Mouse (Mus musculus) MEL (cell line): ENCODE data around the gene Dpm1.

Experiments used
- CHD1 ChIP-seq: IDR thresholded peaks from 2 replicates; pipeline ENCODE4 v1.6.1; 2012; ENCODE audit warnings: low read depth, mild to moderate bottlenecking, inconsistent platforms, low read length, improper control_type of control experiment
- CHD2 ChIP-seq: IDR thresholded peaks from 2 replicates; pipeline ENCODE4 v1.6.1; 2011; ENCODE audit warnings: low read length, improper control_type of control experiment
- CTCF ChIP-seq, 3 experiments: IDR thresholded peaks in 2 of 3; conservative IDR thresholded peaks in 1 of 3; 2 replicates each; pipeline ENCODE4 v1.5.1; 2011 to 2012; ENCODE audit warnings: low read length in 3 of 3, low read depth in 2 of 3, mild to moderate bottlenecking in 2 of 3, improper control_type of control experiment in 1 of 3, inconsistent platforms in 1 of 3, mixed read lengths in 1 of 3, moderate library complexity in 1 of 3; ENCODE audit not compliant: control insufficient read depth in 1 of 3, insufficient read depth in 1 of 3, poor library complexity in 1 of 3, severe bottlenecking in 1 of 3
- E2F4 ChIP-seq: IDR thresholded peaks from 2 replicates; pipeline ENCODE4 v1.6.1; 2011; ENCODE audit warnings: low read depth, low read length, improper control_type of control experiment, borderline replicate concordance
- MAFK ChIP-seq: IDR thresholded peaks from 2 replicates; pipeline ENCODE4 v1.6.1; 2011; ENCODE audit warnings: low read depth, mild to moderate bottlenecking, low read length, improper control_type of control experiment, borderline replicate concordance
- MYC ChIP-seq: IDR thresholded peaks from 2 replicates; pipeline ENCODE4 v1.6.1; 2011; ENCODE audit warnings: low read depth, mild to moderate bottlenecking, low read length, improper control_type of control experiment, moderate library complexity
- NELFE ChIP-seq: IDR thresholded peaks from 2 replicates; pipeline ENCODE4 v1.6.1; 2011; ENCODE audit warnings: low read depth, low read length, improper control_type of control experiment
- POLR2A ChIP-seq, 2 experiments: IDR thresholded peaks; 2 replicates each; pipeline ENCODE4 v1.6.1; 2011 to 2012; ENCODE audit warnings: low read length in 2 of 2, mild to moderate bottlenecking in 2 of 2, control low read depth in 1 of 2, improper control_type of control experiment in 1 of 2, low read depth in 1 of 2, moderate library complexity in 1 of 2; ENCODE audit not compliant: control insufficient read depth in 1 of 2, insufficient read depth in 1 of 2, poor library complexity in 1 of 2
- POLR2AphosphoS2 ChIP-seq: IDR thresholded peaks from 2 replicates; pipeline ENCODE4 v1.6.1; 2011; ENCODE audit warnings: low read length, improper control_type of control experiment
- SIN3A ChIP-seq: IDR thresholded peaks from 2 replicates; pipeline ENCODE4 v1.6.1; 2012; ENCODE audit warnings: low read length, improper control_type of control experiment, inconsistent platforms
- ZC3H11A ChIP-seq: IDR thresholded peaks from 2 replicates; pipeline ENCODE4 v1.6.1; 2012; ENCODE audit warnings: low read depth, mild to moderate bottlenecking, inconsistent platforms, low read length, improper control_type of control experiment
- ZKSCAN1 ChIP-seq: IDR thresholded peaks from 2 replicates; pipeline ENCODE4 v1.6.1; 2012; ENCODE audit warnings: low read depth, mild to moderate bottlenecking, inconsistent platforms, low read length, improper control_type of control experiment, moderate library complexity
- ZMIZ1 ChIP-seq: IDR thresholded peaks from 2 replicates; pipeline ENCODE4 v1.6.1; 2012; ENCODE audit warnings: low read depth, mild to moderate bottlenecking, inconsistent platforms, low read length, improper control_type of control experiment, moderate library complexity

DNA sequence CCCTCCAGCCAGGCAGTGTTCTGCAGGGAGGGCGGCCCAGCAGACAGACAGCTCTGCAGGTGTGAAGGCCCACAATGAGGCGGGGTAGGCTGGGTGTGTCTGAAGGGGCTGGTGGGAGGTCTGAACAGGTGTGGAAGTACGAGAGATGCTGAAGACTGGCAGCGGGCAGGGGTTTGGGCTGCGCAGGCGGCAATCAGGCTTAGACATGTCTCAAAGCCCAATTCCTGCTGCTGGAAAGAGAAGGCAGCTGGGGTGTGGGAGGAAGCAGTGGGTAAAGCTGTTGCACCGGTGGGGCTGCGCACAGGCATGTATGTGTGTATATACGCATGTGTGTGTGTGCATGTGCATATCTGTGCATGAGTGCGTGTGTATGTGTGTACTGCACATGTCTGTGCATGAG, 30.5 kb upstream of the Dpm1 start:
- TF ChIP-seq ZC3H11A (no peak), NELFE (no peak), CHD1 (no peak), SIN3A (no peak), MAFK (no peak), ZKSCAN1 (no peak), CTCF (IDR thresholded peaks at IDR 0.05 in 2 of 3, conservative IDR thresholded peaks at IDR 0.05 in 1 of 3; ENCODE audit: control insufficient read depth in 1 of 3, insufficient read depth in 1 of 3, low read depth in 2 of 3, low read length in 3 of 3, poor library complexity in 1 of 3, severe bottlenecking in 1 of 3) (no peak), E2F4 (no peak), POLR2A (IDR thresholded peaks at IDR 0.05; ENCODE audit: control insufficient read depth in 1 of 2, insufficient read depth in 1 of 2, low read depth in 1 of 2, low read length in 2 of 2, poor library complexity in 1 of 2) (no peak), CHD2 (no peak), POLR2AphosphoS2 (no peak), MYC (no peak), ZMIZ1 (no peak)
